Mouse (Mus musculus) liver, embryonic 11.5 days (tissue): ENCODE measurements at regions not wholly inside any gene's neighbourhood (a gene's known extent, or its start where the extent isn't known, plus 50 kb on each side); places are given as distances from the start of the nearest gene placed in this dataset.

Source experiments
- ATAC-seq: fragments of 200-750 bp; cut with Nextera tagmentation; replicated peaks from 2 replicates; pipeline ENCODE4 v1.8.0; 2017; ENCODE audit warnings: moderate number of reproducible peaks, mild to moderate bottlenecking, moderate TSS enrichment, moderate library complexity; ENCODE audit not compliant: low FRiP score
- DNase-seq: peaks from one replicate; pipeline ENCODE4 v3.0.0-alpha.2; 2017; ENCODE audit warnings: low spot score
- H3K27ac ChIP-seq: fragments of 300-500 bp; sonication (generic); 2 replicates; pipeline ENCODE4 v1.5.1; 2014; ENCODE audit warnings: mild to moderate bottlenecking, low read depth, low read length, control low read depth
- H3K27me3 ChIP-seq: fragments of 300-500 bp; sonication (generic); replicated peaks from 2 replicates; pipeline ENCODE4 v1.6.1; 2014; ENCODE audit warnings: low read length, mixed read lengths; ENCODE audit not compliant: control insufficient read depth, insufficient read depth
- H3K36me3 ChIP-seq: fragments of 300-500 bp; sonication (generic); 2 replicates; pipeline ENCODE4 v1.6.1; 2014; ENCODE audit warnings: mild to moderate bottlenecking, low read length, moderate library complexity, mixed read lengths; ENCODE audit not compliant: control insufficient read depth, insufficient read depth
- H3K4me1 ChIP-seq: fragments of 300-500 bp; sonication (generic); replicated peaks from 2 replicates; pipeline ENCODE4 v1.6.1; 2014; ENCODE audit warnings: low read length, mixed read lengths; ENCODE audit not compliant: control insufficient read depth, insufficient read depth
- H3K4me2 ChIP-seq: fragments of 300-500 bp; sonication (generic); 2 replicates; pipeline ENCODE4 v1.6.1; 2014; ENCODE audit warnings: mild to moderate bottlenecking, control low read depth, moderate library complexity
- H3K4me3 ChIP-seq: fragments of 300-500 bp; sonication (generic); 2 replicates; pipeline ENCODE4 v1.5.1; 2014; ENCODE audit warnings: low read depth, low read length, control low read depth
- H3K9ac ChIP-seq: fragments of 300-500 bp; sonication (generic); 2 replicates; pipeline ENCODE4 v1.6.1; 2014; ENCODE audit warnings: low read depth, low read length, control low read depth
- H3K9me3 ChIP-seq: fragments of 300-500 bp; sonication (generic); 2 replicates; pipeline ENCODE4 v1.6.1; 2016; ENCODE audit warnings: low read length, inconsistent platforms, mixed read lengths; ENCODE audit not compliant: control insufficient read depth
- WGBS: fragments of 180-500 bp; shearing (Covaris S2); extraction: QIAGEN DNeasy Blood & Tissue Kit; methylation state at CpG from one replicate; pipeline ENCODE4 v1.1.7; 2014; 5-methylcytosine and 5-hydroxymethylcytosine counted together

DNA sequence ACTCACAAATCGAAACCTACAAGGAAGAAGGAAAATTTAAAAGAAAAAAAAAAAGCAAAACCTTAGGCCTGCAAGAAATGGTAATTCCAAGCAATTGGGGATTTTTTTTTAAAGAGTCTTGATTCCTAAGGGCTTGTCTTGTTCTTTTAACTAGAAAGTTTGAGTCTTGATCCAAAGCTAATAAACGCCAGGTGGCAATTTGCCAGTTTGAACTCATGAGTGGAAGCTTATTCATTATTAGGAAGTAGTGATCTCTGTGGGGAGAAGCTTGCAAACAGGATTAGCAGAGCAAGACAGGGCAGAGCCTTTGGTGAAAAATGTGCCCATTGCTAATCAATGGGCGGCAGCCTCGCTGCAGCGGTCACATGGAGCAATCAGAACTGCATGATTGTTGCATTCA is 305.6 kb upstream of the Onecut1 start:
- no peak overlapping the region for H3K27ac ChIP-seq
- 81% methylated on average over 5 of the region's 5 CpGs for WGBS

DNA sequence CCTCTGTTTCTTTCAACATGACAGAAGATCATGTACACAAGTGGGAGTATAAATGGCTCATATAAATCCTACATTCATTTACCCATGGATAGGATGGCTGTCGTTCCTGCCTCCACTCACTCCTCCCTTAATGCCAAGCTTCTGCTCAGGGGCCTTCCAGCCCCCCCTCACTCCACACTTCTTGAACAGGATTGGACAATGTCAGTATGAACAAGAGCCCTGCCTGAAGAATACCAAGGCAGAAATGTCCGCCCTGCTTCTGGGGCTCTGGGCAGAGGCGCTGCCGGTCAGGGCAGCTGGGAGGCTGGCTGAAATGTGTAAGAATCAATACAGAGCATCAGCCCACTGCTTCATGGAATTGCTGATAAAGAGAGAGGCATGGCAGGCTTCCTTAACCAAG is 269.0 kb upstream of the Onecut1 start:
- no peak overlapping the region for H3K9ac ChIP-seq
- H3K4me3 ChIP-seq: no peak overlapping the region
- no peaks in the 10 kb centered on the region for H3K9me3 ChIP-seq
- no peaks in the 10 kb centered on the region for H3K4me1 ChIP-seq
- H3K27ac ChIP-seq: no peak overlapping the region
- no peak for DNase-seq
- H3K36me3 ChIP-seq: no peaks in the 10 kb centered on the region
- ATAC-seq: no peak
- no peaks in the 10 kb centered on the region for H3K27me3 ChIP-seq
- no peak overlapping the region for H3K4me2 ChIP-seq
- WGBS: 64% methylated on average over 4 of the region's 4 CpGs

More for the DNA sequence above, 305.6 kb upstream of the Onecut1 start:
- Histone ChIP-seq H3K4me1 (no peaks in the 10 kb centered on the region), H3K9ac (no peak overlapping the region), H3K4me3 (no peak overlapping the region), H3K9me3 (no peaks in the 10 kb centered on the region), H3K4me2 (no peak overlapping the region), H3K27me3 (no peaks in the 10 kb centered on the region), H3K36me3 (no peaks in the 10 kb centered on the region)
- ATAC-seq (no peak), DNase-seq (no peak)

DNA sequence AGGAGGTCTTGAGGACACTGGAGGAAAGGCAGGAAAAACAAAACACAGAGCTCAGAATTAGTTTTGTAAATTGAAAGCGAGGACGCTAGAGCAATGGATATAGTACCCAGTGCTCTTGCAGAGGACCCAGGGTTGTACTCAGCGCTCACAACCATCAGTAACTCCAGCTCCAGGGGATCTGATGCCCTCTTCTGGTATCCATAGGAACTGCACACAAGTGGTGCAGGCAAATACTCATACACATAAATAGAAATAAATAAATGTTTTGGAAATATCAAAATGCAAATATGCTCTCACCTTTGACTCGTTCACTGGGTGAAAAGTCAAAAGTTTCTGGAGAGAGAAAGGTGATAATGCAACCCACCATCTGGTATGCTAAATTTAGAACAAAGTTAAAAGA is 267.8 kb upstream of the Onecut1 start:
- no peaks in the 10 kb centered on the region for H3K36me3 ChIP-seq
- no peak overlapping the region for H3K4me2 ChIP-seq
- no peak overlapping the region for H3K9ac ChIP-seq
- H3K9me3 ChIP-seq: no peaks in the 10 kb centered on the region
- no peaks in the 10 kb centered on the region for H3K4me1 ChIP-seq
- H3K27ac ChIP-seq: no peak overlapping the region
- 81% methylated on average over 4 of the region's 4 CpGs for WGBS
- no peak overlapping the region for H3K4me3 ChIP-seq
- no peaks in the 10 kb centered on the region for H3K27me3 ChIP-seq
- DNase-seq (no peak), ATAC-seq (no peak)

DNA sequence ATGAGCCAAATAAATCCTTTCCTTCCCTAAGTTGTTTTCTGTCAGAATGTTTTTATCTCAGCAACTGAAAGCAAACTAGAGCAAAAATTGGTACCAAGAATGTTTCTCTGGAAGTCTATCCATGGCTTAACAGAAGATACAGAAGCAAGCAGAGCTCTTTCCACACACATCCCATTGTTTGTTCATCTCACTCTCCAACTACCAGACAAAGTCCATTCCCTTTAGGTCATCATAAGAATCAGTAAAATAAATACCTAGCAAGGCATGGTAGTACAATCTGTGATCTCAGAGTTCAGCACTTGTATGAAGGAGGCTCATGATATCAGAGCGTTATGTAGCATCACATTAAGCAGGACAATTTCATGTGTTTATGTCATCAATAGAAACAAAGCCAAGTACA is 257.3 kb upstream of the Onecut1 start:
- H3K36me3 ChIP-seq: no peaks in the 10 kb centered on the region
- no peaks in the 10 kb centered on the region for H3K9me3 ChIP-seq
- DNase-seq: no peak
- no peaks in the 10 kb centered on the region for H3K4me1 ChIP-seq
- no peak overlapping the region for H3K4me3 ChIP-seq
- H3K4me2 ChIP-seq: no peak overlapping the region
- no peak overlapping the region for H3K27ac ChIP-seq
- WGBS: 93% methylated on average over 1 of the region's 1 CpGs
- ATAC-seq: no peak
- H3K27me3 ChIP-seq: no peaks in the 10 kb centered on the region
- no peak overlapping the region for H3K9ac ChIP-seq

DNA sequence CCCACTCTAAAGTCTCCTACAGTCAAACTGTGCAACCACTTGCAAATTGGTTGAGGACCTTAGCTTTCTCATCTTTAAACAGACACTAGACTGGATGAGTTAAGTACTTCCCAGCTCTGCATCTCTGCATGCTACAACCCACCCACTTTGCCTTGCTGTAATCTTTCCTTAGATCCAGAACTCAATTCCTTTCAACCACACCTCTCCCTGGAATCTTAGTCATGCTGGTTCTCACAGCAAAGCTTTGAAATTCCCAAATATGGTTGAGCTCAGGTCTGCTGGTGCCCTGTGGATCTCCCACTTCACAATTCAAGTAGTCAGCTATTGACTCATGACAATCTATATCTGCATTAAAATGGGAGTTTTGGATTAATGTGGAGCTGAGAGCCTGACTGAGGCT is 239.8 kb upstream of the Onecut1 start:
- no peak overlapping the region for H3K4me3 ChIP-seq
- ATAC-seq: no peak
- H3K4me1 ChIP-seq: no peaks in the 10 kb centered on the region
- H3K4me2 ChIP-seq: no peak overlapping the region
- no peak overlapping the region for H3K9ac ChIP-seq
- no peaks in the 10 kb centered on the region for H3K9me3 ChIP-seq
- H3K27me3 ChIP-seq: no peaks in the 10 kb centered on the region
- no peaks in the 10 kb centered on the region for H3K36me3 ChIP-seq
- H3K27ac ChIP-seq: no peak overlapping the region
- no peak for DNase-seq

DNA sequence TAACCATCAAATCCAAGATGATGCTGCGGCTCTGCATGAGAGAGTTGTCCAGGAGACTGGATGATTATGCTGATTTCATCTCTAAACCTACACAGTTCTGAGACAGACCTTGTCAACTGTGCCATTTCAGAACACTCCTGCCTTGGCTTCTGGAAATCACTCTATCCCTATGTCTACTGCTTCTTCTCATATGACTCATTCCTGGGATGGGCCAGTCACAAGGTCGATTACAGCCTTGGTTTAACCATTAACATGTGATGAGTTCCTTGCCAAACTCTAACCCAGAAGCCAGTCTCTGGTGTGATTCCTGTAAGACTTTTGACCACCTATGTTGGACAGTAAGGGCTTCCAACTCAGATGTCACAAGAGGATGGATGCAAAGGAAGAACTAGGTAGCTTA is 216.3 kb upstream of the Onecut1 start:
- H3K4me1 ChIP-seq: no peaks in the 10 kb centered on the region
- no peak for DNase-seq
- no peak overlapping the region for H3K9ac ChIP-seq
- H3K27me3 ChIP-seq: no peaks in the 10 kb centered on the region
- H3K4me3 ChIP-seq: no peak overlapping the region
- WGBS: 73% methylated on average over 2 of the region's 2 CpGs
- H3K9me3 ChIP-seq: no peaks in the 10 kb centered on the region
- H3K36me3 ChIP-seq: no peaks in the 10 kb centered on the region
- no peak overlapping the region for H3K4me2 ChIP-seq
- ATAC-seq: no peak
- H3K27ac ChIP-seq: no peak overlapping the region

DNA sequence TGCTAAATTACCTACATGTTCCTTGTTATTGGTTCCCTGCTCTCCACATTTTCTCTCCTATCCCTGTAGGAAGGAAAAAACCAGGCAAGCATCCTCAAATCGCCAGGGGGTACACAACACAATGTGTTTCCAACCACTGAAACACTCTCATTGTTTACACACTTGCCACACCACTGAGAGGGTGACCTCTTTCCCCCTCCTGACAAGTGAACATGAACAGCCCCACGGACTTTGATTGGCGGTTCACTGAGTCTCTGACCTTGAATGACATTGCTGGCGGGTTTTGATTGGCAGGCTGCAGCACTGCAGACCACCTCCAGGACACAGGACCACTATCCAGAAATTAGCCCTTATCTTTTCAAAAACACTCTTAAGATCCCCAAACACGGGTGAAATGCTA is 211.7 kb upstream of the Onecut1 start:
- WGBS: 59% methylated on average over 5 of the region's 5 CpGs
- Histone ChIP-seq H3K4me3 (no peak overlapping the region), H3K27me3 (no peaks in the 10 kb centered on the region), H3K4me1 (no peaks in the 10 kb centered on the region), H3K36me3 (no peaks in the 10 kb centered on the region), H3K4me2 (no peak overlapping the region), H3K9me3 (no peaks in the 10 kb centered on the region), H3K27ac (no peak overlapping the region), H3K9ac (no peak overlapping the region)
- no peak for DNase-seq
- no peak for ATAC-seq

DNA sequence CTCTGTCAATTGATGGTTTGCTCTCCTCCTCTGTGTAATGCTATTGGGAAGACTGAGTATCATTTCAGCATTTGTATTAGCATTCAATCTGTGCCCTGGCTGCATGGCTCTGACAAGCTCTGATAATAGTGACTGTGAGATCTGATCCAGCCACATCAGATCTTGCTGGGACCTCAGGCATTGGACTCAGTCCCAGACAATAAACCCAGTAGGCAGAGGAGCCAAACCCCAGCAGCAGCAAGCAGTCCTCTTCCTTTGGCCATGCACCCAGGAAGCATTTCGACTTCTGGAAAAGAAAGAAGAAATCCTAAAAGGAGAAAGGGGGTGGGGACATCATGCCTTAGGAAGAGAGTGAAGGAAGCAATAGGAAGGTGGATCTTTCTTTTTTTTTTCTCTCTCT is 205.8 kb upstream of the Onecut1 start:
- ATAC-seq (no peak), DNase-seq (no peak)
- no peak overlapping the region for H3K27ac ChIP-seq
- H3K4me2 ChIP-seq: no peak overlapping the region
- WGBS: 64% methylated on average over 1 of the region's 1 CpGs
- H3K9ac ChIP-seq: no peak overlapping the region
- H3K27me3 ChIP-seq: no peaks in the 10 kb centered on the region
- no peaks in the 10 kb centered on the region for H3K36me3 ChIP-seq
- H3K9me3 ChIP-seq: no peaks in the 10 kb centered on the region
- H3K4me3 ChIP-seq: no peak overlapping the region
- no peaks in the 10 kb centered on the region for H3K4me1 ChIP-seq

DNA sequence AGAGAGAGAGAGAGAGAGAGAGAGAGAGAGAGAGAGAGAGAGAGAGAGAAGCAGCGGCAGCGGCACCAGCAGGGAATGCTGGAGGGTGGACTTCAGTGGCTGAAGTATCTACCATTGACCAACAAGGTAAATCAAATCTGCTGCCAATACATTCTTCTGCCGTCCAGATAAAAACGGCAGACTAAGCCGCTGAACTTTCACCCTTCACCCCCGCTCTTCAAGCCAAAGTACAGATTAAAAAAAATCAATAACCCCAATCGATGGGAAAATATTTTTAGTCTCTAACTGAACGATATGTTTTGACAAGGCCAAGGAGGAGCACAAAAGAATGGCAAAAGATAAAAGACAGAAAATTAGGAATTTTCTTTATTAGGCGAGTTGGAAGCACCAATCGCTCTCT is 205.3 kb upstream of the Onecut1 start:
- H3K9ac ChIP-seq: no peak overlapping the region
- no peak overlapping the region for H3K4me2 ChIP-seq
- ATAC-seq (no peak), DNase-seq (no peak)
- H3K27ac ChIP-seq: no peak overlapping the region
- H3K36me3 ChIP-seq: no peaks in the 10 kb centered on the region
- 67% methylated on average over 10 of the region's 10 CpGs for WGBS
- H3K9me3 ChIP-seq: no peaks in the 10 kb centered on the region
- no peaks in the 10 kb centered on the region for H3K27me3 ChIP-seq
- no peaks in the 10 kb centered on the region for H3K4me1 ChIP-seq
- no peak overlapping the region for H3K4me3 ChIP-seq
